10 mouse cellular contexts compared by ENCODE assay signal in the genomic region with DNA sequence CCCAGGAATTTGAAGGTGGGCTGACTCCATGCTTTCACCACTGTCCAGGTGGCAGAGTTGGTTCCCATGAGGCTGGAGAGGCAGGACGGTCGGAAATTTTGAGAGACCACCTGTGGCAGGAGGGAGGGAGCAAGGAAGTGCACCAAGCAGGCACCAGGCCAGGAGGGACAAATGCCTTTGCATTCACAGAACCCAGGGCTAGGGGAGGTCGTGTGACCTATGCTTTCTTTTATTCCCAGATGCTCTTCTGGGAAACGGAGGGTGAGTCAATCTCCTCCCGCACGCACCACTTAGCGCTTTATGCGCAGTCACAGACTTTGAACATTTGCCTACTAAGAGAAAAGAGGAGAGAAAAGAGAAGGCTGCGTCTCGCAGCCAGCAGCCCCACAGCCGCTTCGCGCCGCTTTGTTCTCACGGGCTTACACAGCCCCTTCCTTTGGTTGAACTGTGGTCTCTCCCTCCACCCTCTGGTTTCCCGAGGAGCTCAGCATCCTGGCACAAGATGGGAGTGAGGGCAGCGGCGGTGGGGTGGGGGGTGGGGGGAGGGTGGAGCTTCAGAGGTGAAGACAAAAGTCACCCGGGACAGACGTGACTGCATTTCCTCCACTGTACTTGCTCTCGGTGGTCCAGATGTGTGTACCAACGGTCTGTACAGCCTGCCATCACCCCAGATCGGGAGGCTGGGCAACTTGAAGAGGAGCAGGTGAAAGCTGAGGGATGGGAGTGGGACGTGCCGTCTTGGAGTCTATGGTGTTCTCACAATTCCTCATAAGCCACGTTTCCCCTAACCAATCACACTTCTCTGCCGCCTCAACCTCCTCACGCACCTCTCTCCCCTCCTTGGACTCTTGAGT. TPM values are rescaled to one million over a fixed set of nuclear protein-coding genes. Genes with fewer than 3 reads are reported as not detected.
A peak's percentile ranks its signal among the peaks of the same experiment; 100 is the strongest.
DNase-seq lines count a peak whose midpoint lies in the region; ATAC-seq and TF ChIP-seq lines count a peak whose summit lies in the region.
"Had no signal": no experiment of that assay in that cellular context is flagged by ENCODE, and none has a peak within 500 bp of the region (broad histone marks: within the 10 kb centered on the region; RNA-seq: fewer than 3 reads in every experiment).

No protein-coding gene starts in this region.

- H3K27ac ChIP-seq in lung, embryonic 16.5 days (ENCODE audit: low read length): no peak overlapping the region
- no peak overlapping the region for H3K27ac ChIP-seq in limb, embryonic 12.5 days
- no peak overlapping the region for H3K27ac ChIP-seq in stomach, postnatal 0 days (replicated peaks)

- peak overlapping the region; percentile 54 for H3K4me2 ChIP-seq in lung, embryonic 16.5 days (ENCODE audit: low read depth, low read length)
- H3K4me2 ChIP-seq in limb, embryonic 12.5 days: peak overlapping the region; percentile 62
- H3K4me2 ChIP-seq in stomach, postnatal 0 days (replicated peaks; ENCODE audit: low read depth): peak overlapping the region; percentile 44

- no peak for ATAC-seq in lung, embryonic 16.5 days (ENCODE audit: low read depth)
- ATAC-seq in limb, embryonic 12.5 days (ENCODE audit: insufficient number of reproducible peaks, insufficient read depth, low FRiP score, low TSS enrichment, low read depth): no peak
- ATAC-seq in stomach, postnatal 0 days (ENCODE audit: low FRiP score, low TSS enrichment): peak; percentile 38; the same call in 1 of the 2 replicates

- H3K4me3 ChIP-seq in lung, embryonic 16.5 days (ENCODE audit: low read length): peak overlapping the region; percentile 26
- H3K4me3 ChIP-seq in limb, embryonic 12.5 days (replicated peaks): peak overlapping the region; percentile 33
- H3K4me3 ChIP-seq in stomach, postnatal 0 days (ENCODE audit: low read depth, low read length): peak overlapping the region; percentile 21; the same call in 1 of the 2 replicates

- H3K9me3 ChIP-seq in lung, embryonic 16.5 days (ENCODE audit: control insufficient read depth, low read length): no peaks in the 10 kb centered on the region
- H3K9me3 ChIP-seq in limb, embryonic 12.5 days: peaks cover 3% of the 10 kb centered on the region; the same call in 1 of the 2 replicates
- H3K9me3 ChIP-seq in stomach, postnatal 0 days (ENCODE audit: control insufficient read depth, low read length): no peaks in the 10 kb centered on the region

- no peaks in the 10 kb centered on the region for H3K36me3 ChIP-seq in lung, embryonic 16.5 days (ENCODE audit: control insufficient read depth, insufficient read depth, low read length)
- no peaks in the 10 kb centered on the region for H3K36me3 ChIP-seq in limb, embryonic 12.5 days
- H3K36me3 ChIP-seq in stomach, postnatal 0 days (ENCODE audit: control insufficient read depth, insufficient read depth, low read length): no peaks in the 10 kb centered on the region

- DNase-seq in lung, postnatal 14 days: no peak
- DNase-seq in fibroblast of lung, adult 2 months (ENCODE audit: low read depth): peak; percentile 40
- peak; percentile 18 for DNase-seq in stomach, postnatal 0 days (ENCODE audit: low spot score)
- DNase-seq in urinary bladder, postnatal 36 days (ENCODE audit: low spot score in 2 of 2): no peak
- no peak for DNase-seq in cerebellum, postnatal 36 days
- no peak for DNase-seq in cerebellum, adult 18-20 months

- TF ChIP-seq CTCF in stomach, postnatal 0 days (IDR thresholded peaks at IDR 0.05; ENCODE audit: low read depth): no peak

- WGBS in lung, embryonic 16.5 days: 2% methylated on average over 28 of the region's 28 CpGs
- 4% methylated on average over 28 of the region's 28 CpGs for WGBS in limb, embryonic 12.5 days
- 8% methylated on average over 28 of the region's 28 CpGs for WGBS in stomach, postnatal 0 days

- H3K27me3 ChIP-seq in lung, embryonic 16.5 days (ENCODE audit: control insufficient read depth, insufficient read depth, low read depth, low read length): peaks cover 15% of the 10 kb centered on the region
- peaks cover 44% of the 10 kb centered on the region for H3K27me3 ChIP-seq in limb, embryonic 12.5 days
- no peaks in the 10 kb centered on the region for H3K27me3 ChIP-seq in stomach, postnatal 0 days (ENCODE audit: control insufficient read depth, insufficient read depth, low read length)

- H3K4me1 ChIP-seq in lung, embryonic 16.5 days (replicated peaks; ENCODE audit: control insufficient read depth, insufficient read depth, low read length): peaks cover 8% of the 10 kb centered on the region; the same call in 1 of the 2 replicates
- H3K4me1 ChIP-seq in limb, embryonic 12.5 days (replicated peaks): peaks cover 11% of the 10 kb centered on the region
- H3K4me1 ChIP-seq in stomach, postnatal 0 days (replicated peaks; ENCODE audit: control insufficient read depth, insufficient read depth): no peaks in the 10 kb centered on the region

- TF ChIP-seq EP300 in stomach, postnatal 0 days (optimal IDR thresholded peaks at IDR 0.05): no peak

- peak overlapping the region; percentile 21 for H3K9ac ChIP-seq in lung, embryonic 16.5 days (ENCODE audit: low read length)
- peak overlapping the region; percentile 58 for H3K9ac ChIP-seq in limb, embryonic 12.5 days (replicated peaks)
- H3K9ac ChIP-seq in stomach, postnatal 0 days (ENCODE audit: low read length): 0 out of 2 replicates have a peak overlapping the region, but pooled peaks have one; percentile 27

RNA-seq across cellular contexts. Expression of a gene that starts 2.1 kb away (rescaled TPM):
- 0.11 TPM in 1 of 2 replicates, not detected in the other for polyA plus RNA-seq in lung, embryonic 16.5 days (2015; fragmentation: Nextera tagmentation; extraction: Ambion mirVana)
- polyA plus RNA-seq in limb, embryonic 12.5 days (2016; fragmentation: Nextera tagmentation; extraction: Ambion mirVana): 0.17 TPM in 1 of 2 replicates, not detected in the other
- 234 and 311 TPM in 2 replicates for polyA plus RNA-seq in stomach, postnatal 0 days (2015; fragmentation: Nextera tagmentation; extraction: Ambion mirVana)
- polyA plus RNA-seq: liver, adult 2 months; spleen, adult 2 months had no signal

RNA-seq across cellular contexts. Expression of a gene that starts 17.4 kb away (rescaled TPM):
- 0.05 and 0.13 TPM in 2 replicates for polyA plus RNA-seq in lung, embryonic 16.5 days (2015; fragmentation: Nextera tagmentation; extraction: Ambion mirVana)
- polyA plus RNA-seq in limb, embryonic 12.5 days (2016; fragmentation: Nextera tagmentation; extraction: Ambion mirVana): not detected in 2 replicates
- polyA plus RNA-seq in stomach, postnatal 0 days (2015; fragmentation: Nextera tagmentation; extraction: Ambion mirVana): 106 and 139 TPM in 2 replicates
- polyA plus RNA-seq: liver, adult 2 months had no signal

RNA-seq across cellular contexts. Expression of a gene that starts 32.0 kb away (rescaled TPM):
- polyA plus RNA-seq in lung, embryonic 16.5 days (2015; fragmentation: Nextera tagmentation; extraction: Ambion mirVana): 193 and 232 TPM in 2 replicates
- not detected in 2 replicates for polyA plus RNA-seq in limb, embryonic 12.5 days (2016; fragmentation: Nextera tagmentation; extraction: Ambion mirVana)
- 7.6 and 8.6 TPM in 2 replicates for polyA plus RNA-seq in stomach, postnatal 0 days (2015; fragmentation: Nextera tagmentation; extraction: Ambion mirVana)
- polyA plus RNA-seq: liver, adult 2 months; spleen, adult 2 months had no signal

RNA-seq across cellular contexts. Expression of a gene that starts 36.3 kb away (rescaled TPM):
- polyA plus RNA-seq in lung, embryonic 16.5 days (2015; fragmentation: Nextera tagmentation; extraction: Ambion mirVana): 0.69 and 0.79 TPM in 2 replicates
- polyA plus RNA-seq in limb, embryonic 12.5 days (2016; fragmentation: Nextera tagmentation; extraction: Ambion mirVana): 0.96 and 1.3 TPM in 2 replicates
- 66.1 and 66.8 TPM in 2 replicates for polyA plus RNA-seq in stomach, postnatal 0 days (2015; fragmentation: Nextera tagmentation; extraction: Ambion mirVana)
- polyA plus RNA-seq: liver, adult 2 months had no signal

RNA-seq across cellular contexts. Expression of a gene that starts 52.4 kb away (rescaled TPM):
- polyA plus RNA-seq in lung, embryonic 16.5 days (2015; fragmentation: Nextera tagmentation; extraction: Ambion mirVana): 23.3 and 24.0 TPM in 2 replicates
- polyA plus RNA-seq in limb, embryonic 12.5 days (2016; fragmentation: Nextera tagmentation; extraction: Ambion mirVana): 26.1 and 26.3 TPM in 2 replicates
- polyA plus RNA-seq in stomach, postnatal 0 days (2015; fragmentation: Nextera tagmentation; extraction: Ambion mirVana): 7.1 and 7.4 TPM in 2 replicates

Comparison
In these comparisons a context has a peak if more than half of its experiments do, and no peak if none do; other contexts are left out.
1. DNase-seq: peak in fibroblast of lung, adult 2 months (single experiment) and stomach, postnatal 0 days (single experiment); none in lung, postnatal 14 days (single experiment), urinary bladder, postnatal 36 days (0 of 2), cerebellum, postnatal 36 days (0 of 2) and cerebellum, adult 18-20 months (0 of 2).
2. RNA of a gene that starts 2.1 kb away (polyA plus RNA-seq): 234 to 311 TPM in stomach, postnatal 0 days; 0.11 TPM in lung, embryonic 16.5 days and 0.17 TPM in limb, embryonic 12.5 days; every median in the first group is over 100 times any median in the second.
3. RNA of a gene that starts 17.4 kb away (polyA plus RNA-seq): 106 to 139 TPM in stomach, postnatal 0 days; 0.05 to 0.13 TPM in lung, embryonic 16.5 days and not detected in limb, embryonic 12.5 days; every median in the first group is over 10 times any median in the second.
4. RNA of a gene that starts 32.0 kb away (polyA plus RNA-seq): 193 to 232 TPM in lung, embryonic 16.5 days; 7.6 to 8.6 TPM in stomach, postnatal 0 days and not detected in limb, embryonic 12.5 days; every median in the first group is over 10 times any median in the second.
5. Peak in every context shown above with its lines, with median percentiles within 50 percentile points of each other: H3K4me2 ChIP-seq, H3K4me3 ChIP-seq and H3K9ac ChIP-seq.